Mouse (Mus musculus) left cerebral cortex, adult 2 months (tissue): Measurements from ENCODE around the gene Rimbp2. TPM values are rescaled to one million over a fixed set of nuclear protein-coding genes. Genes with fewer than 3 reads are reported as not detected.

Source experiments
- DNase-seq, 2 experiments: peaks; one replicate each; pipeline ENCODE4 v3.0.0; 2021 to 2022; ENCODE audit warnings: low spot score in 2 of 2, mixed read lengths in 1 of 2; ENCODE audit errors: extremely low spot score in 1 of 2
- H3K27ac ChIP-seq: fragments of 200-600 bp; 2 replicates; pipeline ENCODE4 v1.8.1; 2022
- H3K4me3 ChIP-seq: fragments of 200-600 bp; 2 replicates; pipeline ENCODE4 v1.8.1; 2022
- CTCF ChIP-seq: fragments of 200-600 bp; IDR thresholded peaks from 2 replicates; pipeline ENCODE4 v1.8.1; 2022; ENCODE audit warnings: antibody characterized with exemption, mild to moderate bottlenecking, moderate library complexity
- intact Hi-C: fragments of 180-260 bp; cut with DNase I; formaldehyde crosslinking; loops from one replicate; pipeline ENCODE4 v1.15.1; 2025
- total RNA-seq, 2 experiments: library from RNA; stranded (reverse); gene quantifications; 2 replicates each; pipeline ENCODE4 v1.2.3; 2021

Gene Rimbp2
- total RNA-seq, 2 experiments from 2014 or later: 142 to 147 TPM

DNA sequence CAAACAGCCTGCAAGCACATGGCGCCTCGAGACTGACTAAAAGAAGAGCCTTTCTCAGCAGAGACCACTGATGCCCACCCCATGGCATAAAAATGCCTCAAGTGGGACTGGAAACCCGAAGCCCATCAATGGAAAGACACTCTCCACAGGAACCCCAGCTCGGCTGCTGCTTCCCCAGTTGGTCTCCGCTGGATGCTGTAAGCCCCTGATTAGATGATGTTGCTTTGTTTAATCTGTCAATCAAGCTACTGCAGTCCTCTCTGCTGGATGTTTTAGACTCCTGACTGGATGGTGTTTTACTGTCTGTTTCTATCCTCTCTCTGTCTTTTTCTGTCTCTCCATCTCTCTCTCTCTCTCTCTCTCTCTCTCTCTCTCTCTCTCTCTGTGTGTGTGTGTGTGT lies 33.2 kb downstream of the Rimbp2 start:
- H3K27ac ChIP-seq: no peak overlapping the region
- intact Hi-C loops: no loop called here
- DNase-seq: no peak
- no peak for TF ChIP-seq CTCF
- no peak overlapping the region for H3K4me3 ChIP-seq

DNA sequence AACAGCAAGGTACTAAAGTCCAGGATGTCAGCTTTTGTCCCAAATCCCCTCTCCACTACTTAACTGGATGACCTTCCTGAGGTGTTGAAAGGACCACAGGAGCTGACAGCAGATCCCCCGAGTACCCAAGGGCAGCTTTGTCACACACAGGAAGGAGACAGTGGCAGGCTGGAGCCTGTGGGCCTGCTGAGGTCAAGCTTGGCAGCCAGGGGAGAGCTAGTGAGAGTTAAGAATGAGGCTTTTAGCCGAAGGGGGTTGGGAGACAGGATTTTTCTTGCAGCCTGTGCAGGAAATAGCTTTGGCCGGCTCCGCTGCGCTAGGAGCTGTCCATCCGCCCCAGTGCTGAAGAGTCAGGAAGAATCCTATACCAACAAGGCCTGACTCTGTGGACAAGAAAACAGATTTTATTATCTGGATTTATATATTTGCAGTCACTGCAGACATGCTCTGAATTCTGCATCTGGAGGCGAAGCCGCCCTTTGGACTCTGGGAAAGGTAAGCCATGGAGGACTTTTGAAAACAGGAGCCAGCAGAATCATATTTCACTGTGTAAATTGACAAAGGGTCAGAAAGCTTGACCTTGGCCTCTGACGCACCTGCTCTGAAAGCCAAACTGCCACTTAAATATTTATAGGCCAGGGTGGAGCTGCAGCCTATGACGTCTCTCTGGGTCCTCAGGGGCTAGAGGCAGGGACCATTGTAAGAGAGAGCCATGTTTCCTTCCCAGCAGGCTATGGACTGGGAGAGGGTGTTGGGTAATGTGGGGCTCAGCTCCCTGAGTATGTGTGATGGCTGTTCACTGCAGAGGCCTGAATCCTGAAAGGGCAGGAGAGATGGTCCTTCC lies 35.9 kb downstream of the Rimbp2 start:
- Histone ChIP-seq H3K4me3 (no peak overlapping the region), H3K27ac (peak overlapping the region; percentile 34; the same call in 1 of the 2 replicates)
- no peak for DNase-seq
- intact Hi-C loops: no loop called here
- TF ChIP-seq CTCF: no peak

DNA sequence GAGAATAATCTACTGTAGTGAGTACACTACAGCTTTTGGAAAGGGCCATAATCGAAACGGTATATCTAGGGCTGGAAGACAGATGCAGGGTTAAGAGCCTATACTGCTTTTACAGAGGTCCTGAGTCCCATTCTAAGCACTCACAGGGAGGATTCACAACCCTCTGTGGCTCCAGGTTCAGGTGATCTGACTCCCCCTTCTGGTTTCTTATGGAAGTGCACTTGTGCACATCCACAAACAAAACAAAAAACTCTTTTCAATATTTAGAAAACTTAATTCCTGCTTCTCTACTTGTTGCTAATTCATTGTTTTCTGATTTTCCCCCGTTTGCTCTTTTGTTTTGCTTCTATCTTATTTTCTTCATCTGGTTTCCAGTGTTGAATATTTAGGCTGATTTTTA lies 39.5 kb downstream of the Rimbp2 start:
- no peak for DNase-seq
- intact Hi-C loops: loop anchor here (2.0 to 5.0 kb wide), 2 partner anchors 67 to 107 kb away; no protein-coding TSS in a partner anchor
- Histone ChIP-seq H3K27ac (peak overlapping the region; percentile 42), H3K4me3 (no peak overlapping the region)
- peak; percentile 40 for TF ChIP-seq CTCF

DNA sequence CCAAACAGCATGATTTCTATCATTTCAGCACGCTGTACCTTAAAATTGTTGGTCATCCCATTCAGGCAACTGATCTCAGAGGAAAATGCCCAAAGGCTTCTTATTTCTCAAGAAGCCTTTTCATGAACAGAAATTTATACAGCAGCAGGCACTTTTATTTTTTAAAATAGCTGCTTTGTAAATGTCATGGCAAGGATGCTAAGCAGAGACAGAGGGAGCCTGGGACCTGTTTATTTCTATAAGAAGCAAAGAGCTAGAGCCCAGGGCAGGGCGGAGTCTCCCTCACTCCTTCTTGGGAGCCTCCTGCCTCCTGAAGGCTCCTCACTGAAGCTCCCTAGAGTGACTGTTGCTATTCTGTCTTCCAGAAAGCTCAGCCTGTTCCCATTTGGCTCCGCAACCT lies 40.9 kb downstream of the Rimbp2 start:
- no peak for TF ChIP-seq CTCF
- no peak for DNase-seq
- Histone ChIP-seq H3K27ac (peak overlapping the region; percentile 83), H3K4me3 (no peak overlapping the region)
- intact Hi-C loops: loop anchor here (2.0 to 5.0 kb wide), 2 partner anchors 66 to 105 kb away; no protein-coding TSS in a partner anchor

DNA sequence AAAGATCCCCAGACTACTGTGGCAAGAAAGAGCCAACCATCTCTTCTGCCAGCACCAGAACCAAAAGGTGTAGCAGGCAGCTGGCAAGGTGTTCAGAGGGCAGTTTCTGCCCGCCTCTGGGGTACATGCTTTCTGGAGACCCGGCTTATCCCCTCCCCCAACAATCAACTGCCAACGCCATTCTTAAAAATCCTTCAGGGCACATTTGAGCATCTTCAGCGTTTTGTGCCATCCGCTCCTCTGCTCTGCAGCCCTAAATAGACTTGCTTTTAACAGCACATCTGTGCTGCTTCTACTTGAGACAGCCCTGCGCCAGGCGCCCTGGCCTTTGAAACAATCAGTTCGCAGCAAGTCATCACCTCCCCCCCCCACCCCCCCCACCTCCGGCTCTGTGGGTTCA lies 41.7 kb downstream of the Rimbp2 start:
- DNase-seq: peak in 1 of 2 experiments; percentile 24
- peak overlapping the region; percentile 5; the same call in 1 of the 2 replicates for H3K4me3 ChIP-seq
- TF ChIP-seq CTCF: no peak
- peak overlapping the region; percentile 86 for H3K27ac ChIP-seq
- intact Hi-C loops: loop anchor here (5.0 kb wide), 1 partner anchor 104 kb away; no protein-coding TSS in a partner anchor

DNA sequence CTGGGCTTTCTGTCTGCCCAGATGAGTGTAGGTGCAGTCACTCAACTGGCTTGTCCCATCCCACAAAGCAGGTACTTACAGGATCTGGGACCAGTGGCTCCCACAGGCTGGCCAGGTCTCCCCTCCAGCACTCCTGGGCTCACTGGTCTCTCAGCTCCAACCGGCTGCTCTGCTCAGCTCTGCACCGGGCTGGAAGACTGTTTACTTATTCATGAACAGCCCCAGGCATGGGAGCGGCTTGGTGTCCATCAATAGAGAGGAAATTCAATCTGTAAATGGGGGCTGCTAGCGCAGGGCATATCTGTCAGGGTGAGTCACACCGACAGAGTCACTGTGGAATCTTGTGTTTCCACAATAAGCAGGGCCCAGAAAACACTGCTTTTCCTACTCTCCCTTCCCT lies 49.2 kb downstream of the Rimbp2 start:
- Histone ChIP-seq H3K27ac (no peak overlapping the region), H3K4me3 (no peak overlapping the region)
- no peak for TF ChIP-seq CTCF
- DNase-seq: no peak
- intact Hi-C loops: no loop called here

DNA sequence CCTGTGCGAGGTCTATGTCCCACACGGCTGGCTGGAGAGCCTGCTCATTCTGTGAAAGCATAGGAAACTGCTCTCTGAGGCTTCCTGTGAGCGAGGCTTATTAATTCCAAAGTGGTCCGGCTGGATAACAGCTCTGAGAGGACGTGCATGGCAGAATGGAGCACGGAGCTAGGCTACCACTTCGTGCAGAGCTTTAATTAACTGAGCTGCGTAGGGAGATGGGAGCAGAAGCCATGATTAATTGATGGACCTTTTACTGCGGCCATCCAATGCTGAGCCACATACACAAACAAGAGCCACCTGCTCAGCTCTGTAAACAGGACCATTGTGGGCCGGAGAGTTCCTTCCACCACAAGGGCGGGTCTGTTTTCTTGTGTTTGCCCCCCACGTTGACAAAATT lies 50.2 kb downstream of the Rimbp2 start:
- no peak for DNase-seq
- intact Hi-C loops: no loop called here
- no peak overlapping the region for H3K27ac ChIP-seq
- H3K4me3 ChIP-seq: no peak overlapping the region
- no peak for TF ChIP-seq CTCF

DNA sequence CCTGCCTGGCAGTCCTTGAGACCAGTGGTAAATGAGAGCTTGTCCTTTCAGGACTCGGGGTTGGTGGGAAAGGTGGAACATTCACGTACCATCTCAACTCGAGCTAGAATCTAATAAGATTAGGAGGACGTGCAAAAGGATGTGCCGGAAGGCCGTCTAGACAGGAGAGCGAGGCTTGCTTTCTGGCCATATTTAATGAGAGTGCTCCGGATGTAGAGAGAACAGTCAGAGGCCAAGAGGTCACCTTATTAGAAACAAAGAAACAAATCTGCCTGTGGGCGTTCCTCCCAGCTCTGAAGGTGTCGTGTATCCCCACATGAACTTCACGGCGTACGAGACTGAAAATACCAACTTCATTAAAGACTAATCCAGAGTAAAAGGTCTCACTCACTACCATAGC lies 53.3 kb downstream of the Rimbp2 start:
- Histone ChIP-seq H3K4me3 (no peak overlapping the region), H3K27ac (no peak overlapping the region)
- intact Hi-C loops: no loop called here
- no peak for TF ChIP-seq CTCF
- DNase-seq: no peak

DNA sequence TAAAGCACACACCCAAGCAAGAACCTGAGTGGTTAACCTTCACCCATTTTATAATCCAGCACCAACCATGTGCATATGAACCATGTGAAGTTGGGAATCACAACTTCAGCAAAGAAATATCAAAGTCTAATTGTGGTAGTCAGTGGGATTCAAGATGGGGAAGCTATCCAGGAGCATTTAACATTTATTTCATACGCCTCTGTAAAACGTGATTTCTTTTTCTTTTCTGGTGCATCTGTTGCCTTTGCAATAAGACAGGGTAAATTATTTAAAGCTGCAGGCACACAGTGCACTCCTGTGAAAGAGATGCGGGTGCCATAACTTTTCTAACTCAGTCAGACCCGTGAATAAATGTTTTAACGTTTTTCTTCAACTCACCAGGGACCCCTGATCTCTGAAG lies 58.4 kb downstream of the Rimbp2 start:
- no peak overlapping the region for H3K4me3 ChIP-seq
- DNase-seq: no peak
- peak overlapping the region; percentile 47; the same call in 1 of the 2 replicates for H3K27ac ChIP-seq
- no peak for TF ChIP-seq CTCF
- intact Hi-C loops: no loop called here

DNA sequence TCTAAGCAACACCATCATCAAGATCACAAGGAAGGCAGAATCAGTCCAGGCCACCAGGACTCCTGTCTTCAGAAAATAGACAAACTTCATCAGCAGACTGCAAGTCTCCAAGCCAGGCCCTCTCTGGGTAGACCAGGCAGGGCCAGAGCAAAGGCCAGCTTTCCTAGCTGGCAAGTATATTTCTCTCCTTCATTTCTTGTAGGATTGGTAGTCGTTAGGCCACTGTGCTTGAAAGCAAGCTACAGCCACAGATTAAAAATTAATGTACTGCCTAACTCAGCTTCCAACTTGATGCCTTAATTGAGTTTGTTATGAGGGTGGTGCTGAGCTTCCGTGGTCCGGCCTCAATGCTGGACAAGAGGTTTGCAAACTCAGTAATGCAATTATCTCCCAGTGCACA lies 65.7 kb downstream of the Rimbp2 start:
- intact Hi-C loops: no loop called here
- H3K4me3 ChIP-seq: no peak overlapping the region
- H3K27ac ChIP-seq: no peak overlapping the region
- no peak for DNase-seq
- no peak for TF ChIP-seq CTCF

DNA sequence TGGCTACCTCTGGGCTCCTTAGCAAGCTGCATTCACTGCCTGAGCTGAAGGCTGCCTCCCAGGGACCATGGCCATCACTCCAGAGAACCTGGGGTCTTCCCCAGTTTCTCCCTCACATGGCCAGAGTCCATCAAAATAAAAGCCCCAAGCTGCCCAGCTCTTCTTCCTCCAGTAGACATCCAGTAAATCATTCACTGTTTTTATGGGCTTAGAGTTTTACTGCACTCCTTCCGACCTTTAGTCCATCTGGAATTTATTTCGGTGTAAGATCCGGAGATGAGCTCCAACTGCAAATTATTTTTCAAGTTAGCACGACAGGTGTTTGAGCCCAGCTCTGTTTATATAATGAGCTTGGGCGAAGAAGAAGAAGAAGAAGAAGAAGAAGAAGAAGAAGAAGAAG lies 69.0 kb downstream of the Rimbp2 start:
- no peak overlapping the region for H3K4me3 ChIP-seq
- H3K27ac ChIP-seq: no peak overlapping the region
- TF ChIP-seq CTCF: no peak
- DNase-seq: no peak
- intact Hi-C loops: no loop called here

DNA sequence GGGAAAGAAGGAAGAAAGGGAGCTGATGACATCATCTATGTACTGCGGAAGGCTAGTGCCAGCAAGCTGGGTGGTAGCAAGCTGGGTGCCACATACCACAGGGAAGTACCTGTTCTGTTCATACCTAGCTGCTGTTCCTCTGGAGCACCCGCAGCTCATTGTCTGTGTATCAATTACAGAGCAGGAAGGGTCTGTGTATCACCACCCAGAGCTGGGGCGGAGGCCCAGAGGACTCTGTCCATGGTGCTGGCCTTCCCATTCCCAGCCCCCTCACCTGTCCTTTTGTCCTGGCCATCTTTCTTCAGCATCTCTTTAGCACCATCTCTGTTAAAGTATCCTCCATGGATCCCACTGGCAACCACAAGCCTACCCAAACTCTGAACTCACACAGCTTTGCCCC lies 74.2 kb downstream of the Rimbp2 start:
- intact Hi-C loops: no loop called here

More for the DNA sequence above, 74.2 kb downstream of the Rimbp2 start:
- Histone ChIP-seq H3K27ac (no peak overlapping the region), H3K4me3 (no peak overlapping the region)
- no peak for TF ChIP-seq CTCF
- DNase-seq: no peak
